Mouse (Mus musculus) cerebellum, adult 2 months (tissue): Measurements from ENCODE around the gene Arrdc5.

Source experiments
- CTCF ChIP-seq: fragments of 200-500 bp; IDR thresholded peaks from 2 replicates; pipeline ENCODE4 v1.5.1; 2011; ENCODE audit warnings: low read depth, mild to moderate bottlenecking, control low read depth, low read length, moderate library complexity, borderline replicate concordance; ENCODE audit not compliant: insufficient read depth
- POLR2A ChIP-seq: fragments of 200-500 bp; IDR thresholded peaks from 2 replicates; pipeline ENCODE4 v1.6.1; 2011; ENCODE audit warnings: low read length, control low read depth, borderline replicate concordance; ENCODE audit not compliant: insufficient read depth

- TF ChIP-seq CTCF, result no peak
- TF ChIP-seq POLR2A, result no peak
Observed at GRCm38 (mm10) chr17:56245608-56246007, 54.5 kb downstream of the Arrdc5 start.
